Mouse (Mus musculus) midbrain, postnatal 0 days (tissue): ENCODE data around the gene Trim5. TPM values are rescaled to one million over a fixed set of nuclear protein-coding genes. Genes with fewer than 3 reads are reported as not detected.
A peak's percentile ranks its signal among the peaks of the same experiment; 100 is the strongest.
"Not testable (repeated sequence)": the region's sequence is repeated elsewhere in the genome, so short reads cannot be mapped to it uniquely, and the experiment has no call there.

Experiments used
- ATAC-seq: fragments of 200-750 bp; cut with Nextera tagmentation; 2 replicates; pipeline ENCODE4 v1.8.0; 2017; ENCODE audit warnings: moderate number of reproducible peaks, mild to moderate bottlenecking, moderate TSS enrichment, moderate library complexity; ENCODE audit not compliant: low FRiP score
- DNase-seq: peaks from one replicate; pipeline ENCODE4 v3.0.0-alpha.2; 2015; ENCODE audit warnings: low spot score
- H3K27ac ChIP-seq: fragments of 300-500 bp; sonication (generic); 2 replicates; pipeline ENCODE4 v1.5.1; 2014; ENCODE audit warnings: low read depth, mild to moderate bottlenecking, low read length, mixed read lengths
- H3K27me3 ChIP-seq: fragments of 300-500 bp; sonication (generic); 2 replicates; pipeline ENCODE4 v1.6.1; 2014; ENCODE audit warnings: low read length, control low read depth, mixed read lengths; ENCODE audit not compliant: insufficient read depth
- H3K36me3 ChIP-seq: fragments of 300-500 bp; sonication (generic); 2 replicates; pipeline ENCODE4 v1.6.1; 2014; ENCODE audit warnings: low read length, control low read depth, mixed read lengths; ENCODE audit not compliant: insufficient read depth
- H3K4me1 ChIP-seq: fragments of 300-500 bp; sonication (generic); 2 replicates; pipeline ENCODE4 v1.6.1; 2014; ENCODE audit warnings: mild to moderate bottlenecking, control low read depth, antibody characterized with exemption, low read length, mixed read lengths; ENCODE audit not compliant: insufficient read depth
- H3K4me2 ChIP-seq: fragments of 300-500 bp; sonication (generic); 2 replicates; pipeline ENCODE4 v1.6.1; 2014; ENCODE audit warnings: low read depth, mild to moderate bottlenecking, low read length, mixed read lengths; ENCODE audit not compliant: poor library complexity, severe bottlenecking
- H3K4me3 ChIP-seq: fragments of 300-500 bp; sonication (generic); 2 replicates; pipeline ENCODE4 v1.5.1; 2014; ENCODE audit warnings: low read depth, mild to moderate bottlenecking, low read length, moderate library complexity
- H3K9ac ChIP-seq: fragments of 300-500 bp; sonication (generic); replicated peaks from 2 replicates; pipeline ENCODE4 v1.6.1; 2014; ENCODE audit warnings: mild to moderate bottlenecking, low read length, moderate library complexity, mixed read lengths; ENCODE audit not compliant: poor library complexity, severe bottlenecking
- H3K9me3 ChIP-seq: fragments of 300-500 bp; sonication (generic); 2 replicates; pipeline ENCODE4 v1.6.1; 2016; ENCODE audit warnings: low read length, control low read depth
- CTCF ChIP-seq: IDR thresholded peaks from 2 replicates; pipeline ENCODE4 v1.5.1; 2016; ENCODE audit warnings: antibody characterized with exemption, mild to moderate bottlenecking
- whole genome bisulfite sequencing: fragments of 180-500 bp; shearing (Covaris S2); extraction: QIAGEN DNeasy Blood & Tissue Kit; methylation state at CpG from one replicate; pipeline ENCODE4 v1.1.7; 2014; 5-methylcytosine and 5-hydroxymethylcytosine counted together
- polyA plus RNA-seq: library from polyadenylated mRNA; unstranded; fragments of >200 nt; fragmentation: Nextera tagmentation; extraction: Ambion mirVana; gene quantifications from 2 replicates; pipeline ENCODE4 v1.2.1, GENCODE M21; 2015
- total RNA-seq: library from RNA; depleted of rRNA; stranded (reverse); fragments of >200 nt; gene quantifications from 2 replicates; pipeline ENCODE4 v1.2.3, GENCODE M21; 2014

Trim5 gene
- total and polyA plus RNA-seq, 2 experiments from 2014 or later, result 0.17 TPM; not detected in 1

- H3K4me3 ChIP-seq, result peak overlapping the region; percentile 14; the same call in 1 of the 2 replicates
- H3K36me3 ChIP-seq, result no peaks in the 10 kb centered on the region
- no peaks in the 10 kb centered on the region for H3K4me1 ChIP-seq
- peak overlapping the region; percentile 15; the same call in 1 of the 2 replicates for H3K4me2 ChIP-seq
- H3K27me3 ChIP-seq, result no peaks in the 10 kb centered on the region
- H3K9ac ChIP-seq, result no peak overlapping the region
- H3K9me3 ChIP-seq, result no peaks in the 10 kb centered on the region
- 12% methylated on average over 15 of the region's 15 CpGs for WGBS
- DNase-seq (no peak), ATAC-seq (no peak)
- no peak overlapping the region for H3K27ac ChIP-seq
- TF ChIP-seq CTCF, result no peak
Measured at GRCm38 (mm10) chr7:104314796-104315353, 27.0 kb upstream of the Trim5 start.

- WGBS, result 82% methylated on average over 5 of the region's 5 CpGs
- Histone ChIP-seq H3K4me2 (no peak overlapping the region), H3K27ac (no peak overlapping the region), H3K9me3 (no peaks in the 10 kb centered on the region), H3K27me3 (no peaks in the 10 kb centered on the region), H3K4me1 (no peaks in the 10 kb centered on the region), H3K4me3 (no peak overlapping the region), H3K36me3 (no peaks in the 10 kb centered on the region), H3K9ac (no peak overlapping the region)
- no peak for DNase-seq
- ATAC-seq, result no peak
- no peak for TF ChIP-seq CTCF
Measured at GRCm38 (mm10) chr7:104291638-104292400, 3.9 kb upstream of the Trim5 start.

- DNase-seq (no peak), ATAC-seq (no peak)
- Histone ChIP-seq H3K27me3 (no peaks in the 10 kb centered on the region), H3K9me3 (no peaks in the 10 kb centered on the region), H3K36me3 (no peaks in the 10 kb centered on the region), H3K4me1 (no peaks in the 10 kb centered on the region), H3K4me3 (no peak overlapping the region), H3K27ac (no peak overlapping the region), H3K4me2 (no peak overlapping the region), H3K9ac (no peak overlapping the region)
- 83% methylated on average over 1 of the region's 1 CpGs for WGBS
- TF ChIP-seq CTCF, result no peak
Measured at GRCm38 (mm10) chr7:104290641-104291040, 2.7 kb upstream of the Trim5 start.

GRCm38 (mm10) chr7:104279361-104279760 is 8.5 kb downstream of the Trim5 start:
- H3K27ac ChIP-seq, H3K4me3 ChIP-seq, ATAC-seq, DNase-seq, H3K36me3 ChIP-seq, H3K4me2 ChIP-seq, H3K27me3 ChIP-seq, H3K4me1 ChIP-seq, H3K9me3 ChIP-seq, H3K9ac ChIP-seq: not testable (repeated sequence)
- WGBS, result 88% methylated on average over 2 of the region's 3 CpGs

- DNase-seq, H3K4me3 ChIP-seq, H3K36me3 ChIP-seq, ATAC-seq, H3K4me1 ChIP-seq, H3K9me3 ChIP-seq, H3K9ac ChIP-seq, H3K27me3 ChIP-seq, H3K27ac ChIP-seq, H3K4me2 ChIP-seq: not testable (repeated sequence)
- 86% methylated on average over 3 of the region's 5 CpGs for WGBS
Measured at GRCm38 (mm10) chr7:104265335-104265734, 22.6 kb downstream of the Trim5 start.

GRCm38 (mm10) chr7:104260380-104260779 is 27.5 kb downstream of the Trim5 start:
- H3K9ac ChIP-seq, H3K9me3 ChIP-seq, ATAC-seq, H3K4me3 ChIP-seq, H3K4me1 ChIP-seq, H3K4me2 ChIP-seq, DNase-seq, H3K27ac ChIP-seq, H3K36me3 ChIP-seq, H3K27me3 ChIP-seq: not testable (repeated sequence)
- WGBS, result 92% methylated on average over 4 of the region's 4 CpGs
